Mouse (Mus musculus): ENCODE results near the gene Dock4.

DNA sequence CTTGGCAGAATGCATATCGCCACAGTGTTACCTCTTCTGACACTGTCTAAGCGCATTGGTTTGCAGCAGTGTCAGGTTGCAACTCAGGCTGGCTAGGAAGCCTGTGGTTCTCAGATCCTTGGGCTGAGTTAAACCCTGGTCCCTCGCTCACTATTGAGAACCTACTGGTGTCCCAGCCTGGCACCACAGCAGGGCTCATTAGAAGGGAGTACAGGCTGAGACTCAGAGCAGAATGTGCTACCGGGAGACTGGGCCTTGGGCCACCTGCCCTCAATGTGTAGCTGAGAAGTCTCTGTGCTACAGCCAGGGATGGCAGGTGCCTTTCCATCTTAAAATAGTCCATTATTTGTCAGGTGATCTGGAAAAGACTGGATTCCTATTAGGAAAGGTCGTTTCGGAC lies 18.5 kb downstream of the Dock4 start:
- TF ChIP-seq POLR2A (IDR thresholded peaks at IDR 0.05; ENCODE audit: insufficient read depth, low read depth, low read length): no peak
- TF ChIP-seq CTCF (IDR thresholded peaks at IDR 0.05): no peak
